Mouse (Mus musculus) Muller cell, postnatal 12 days (primary cell): ENCODE results near the gene Polr2g.
A peak's percentile ranks its signal among the peaks of the same experiment; 100 is the strongest.

ENCODE experiments used
- DNase-seq: peaks from one replicate; pipeline ENCODE4 v3.0.0-alpha.2; 2015; ENCODE audit errors: inconsistent ontology term

The Polr2g gene

GRCm38 (mm10) chr19:8818301-8818798, 20.0 kb upstream of the Polr2g start:
- no peak for DNase-seq

- no peak for DNase-seq
Measured at GRCm38 (mm10) chr19:8817001-8817400, 18.6 kb upstream of the Polr2g start.

GRCm38 (mm10) chr19:8815812-8816211, 17.4 kb upstream of the Polr2g start:
- DNase-seq: peak; percentile 38

- no peak for DNase-seq
Measured at GRCm38 (mm10) chr19:8806810-8807209, 8.4 kb upstream of the Polr2g start.

GRCm38 (mm10) chr19:8803879-8804660, 5.7 kb upstream of the Polr2g start:
- DNase-seq: no peak

GRCm38 (mm10) chr19:8803204-8803780, 4.9 kb upstream of the Polr2g start:
- no peak for DNase-seq

- peak; percentile 98 for DNase-seq
Measured at GRCm38 (mm10) chr19:8802130-8802821, 3.9 kb upstream of the Polr2g start, which contains the start of gene Zbtb3. Gene Zbtb3, plus strand, starts transcription at chr19:8802555.

- no peak for DNase-seq
Measured at GRCm38 (mm10) chr19:8798947-8799315, 554 bp upstream of the Polr2g start.

- DNase-seq: no peak
Measured at GRCm38 (mm10) chr19:8790171-8790570, 8.2 kb downstream of the Polr2g start.

- DNase-seq: no peak
Measured at GRCm38 (mm10) chr19:8789171-8789570, 9.2 kb downstream of the Polr2g start.

- no peak for DNase-seq
Measured at GRCm38 (mm10) chr19:8788521-8788920, 9.9 kb downstream of the Polr2g start.

GRCm38 (mm10) chr19:8786008-8786781, 12.2 kb downstream of the Polr2g start, which contains the start of gene Taf6l:
Gene Taf6l, minus strand, starts transcription at chr19:8786417.
- DNase-seq: peak; percentile 93

- DNase-seq: peak; percentile 27
Measured at GRCm38 (mm10) chr19:8774951-8775421, 23.4 kb downstream of the Polr2g start.

GRCm38 (mm10) chr19:8774086-8774835, 24.1 kb downstream of the Polr2g start, which contains the start of gene Tmem179b:
Gene Tmem179b, minus strand, starts transcription at chr19:8774467.
- DNase-seq: peak; percentile 93

- no peak for DNase-seq
Measured at GRCm38 (mm10) chr19:8773409-8773808, 25.0 kb downstream of the Polr2g start.

- DNase-seq: no peak
Measured at GRCm38 (mm10) chr19:8772996-8773395, 25.4 kb downstream of the Polr2g start.

GRCm38 (mm10) chr19:8770567-8771270, 27.7 kb downstream of the Polr2g start, which contains the start of gene Tmem223:
Gene Tmem223, plus strand, starts transcription at chr19:8770996.
- DNase-seq: peak; percentile 70

- DNase-seq: no peak
Measured at GRCm38 (mm10) chr19:8765562-8765961, 32.8 kb downstream of the Polr2g start.

GRCm38 (mm10) chr19:8763276-8763675, 35.1 kb downstream of the Polr2g start:
- DNase-seq: no peak

- no peak for DNase-seq
Measured at GRCm38 (mm10) chr19:8760757-8761156, 37.6 kb downstream of the Polr2g start.
